Mouse (Mus musculus) heart, postnatal 0 days (tissue): ENCODE measurements around the gene Dnase1l1. TPM values are rescaled to one million over a fixed set of nuclear protein-coding genes. Genes with fewer than 3 reads are reported as not detected.

Experiments
- ATAC-seq: fragments of 200-750 bp; cut with Nextera tagmentation; 2 replicates; pipeline ENCODE4 v1.8.0; 2017; ENCODE audit warnings: low read depth, moderate number of reproducible peaks, moderate library complexity; ENCODE audit not compliant: insufficient read depth
- DNase-seq: peaks from one replicate; pipeline ENCODE4 v3.0.0-alpha.2; 2016; ENCODE audit warnings: low spot score
- H3K27ac ChIP-seq: fragments of 300-500 bp; sonication (generic); 2 replicates; pipeline ENCODE4 v1.5.1; 2014; ENCODE audit warnings: low read depth, mild to moderate bottlenecking
- H3K27me3 ChIP-seq: fragments of 300-500 bp; sonication (generic); 2 replicates; pipeline ENCODE4 v1.6.1; 2014; ENCODE audit warnings: low read length, mixed read lengths; ENCODE audit not compliant: control insufficient read depth, insufficient read depth
- H3K36me3 ChIP-seq: fragments of 300-500 bp; sonication (generic); replicated peaks from 2 replicates; pipeline ENCODE4 v1.6.1; 2014; ENCODE audit warnings: low read length, mixed read lengths; ENCODE audit not compliant: control insufficient read depth, insufficient read depth
- H3K4me1 ChIP-seq: fragments of 300-500 bp; sonication (generic); 2 replicates; pipeline ENCODE4 v1.6.1; 2014; ENCODE audit warnings: antibody characterized with exemption; ENCODE audit not compliant: control insufficient read depth, insufficient read depth
- H3K4me2 ChIP-seq: fragments of 300-500 bp; sonication (generic); 2 replicates; pipeline ENCODE4 v1.6.1; 2014; ENCODE audit warnings: low read depth, mild to moderate bottlenecking, low read length, moderate library complexity
- H3K4me3 ChIP-seq: fragments of 300-500 bp; sonication (generic); 2 replicates; pipeline ENCODE4 v1.5.1; 2014; ENCODE audit warnings: low read depth, low read length
- H3K9ac ChIP-seq: fragments of 300-500 bp; sonication (generic); replicated peaks from 2 replicates; pipeline ENCODE4 v1.6.1; 2014; ENCODE audit warnings: low read depth, low read length, mixed read lengths
- H3K9me3 ChIP-seq: fragments of 300-500 bp; sonication (generic); replicated peaks from 2 replicates; pipeline ENCODE4 v1.6.1; 2016; ENCODE audit warnings: low read length; ENCODE audit not compliant: control insufficient read depth
- CTCF ChIP-seq: IDR thresholded peaks from 2 replicates; pipeline ENCODE4 v1.5.1; 2016; ENCODE audit warnings: antibody characterized with exemption, control low read depth, low read depth
- EP300 ChIP-seq: IDR thresholded peaks from 2 replicates; pipeline ENCODE4 v1.6.1; 2016; ENCODE audit warnings: antibody characterized with exemption, low read depth
- WGBS: fragments of 180-500 bp; shearing (Covaris S2); extraction: QIAGEN DNeasy Blood & Tissue Kit; methylation state at CpG from one replicate; pipeline ENCODE4 v1.1.7; 2014; 5-methylcytosine and 5-hydroxymethylcytosine counted together
- microRNA-seq: library from miRNA; unstranded; fragments of <30 nt; microRNA quantifications from one replicate; pipeline ENCODE4, GENCODE M21; 2016
- polyA plus RNA-seq: library from polyadenylated mRNA; unstranded; fragments of >200 nt; fragmentation: Nextera tagmentation; extraction: Ambion mirVana; gene quantifications from 2 replicates; pipeline ENCODE4 v1.2.1, GENCODE M21; 2015
- total RNA-seq: library from RNA; depleted of rRNA; stranded (reverse); fragments of >200 nt; gene quantifications from 2 replicates; pipeline ENCODE4 v1.2.3, GENCODE M21; 2014; ENCODE audit warnings: low replicate concordance; rRNA removed

Gene Dnase1l1
- total and polyA plus RNA-seq, 2 experiments from 2014 or later: 14.5 to 26.5 TPM

- ATAC-seq (no peak), DNase-seq (no peak)
- Histone ChIP-seq H3K4me3 (peak overlapping the region; percentile 57), H3K4me1 (0 out of 2 replicates have a peak, but pooled peaks cover 7% of the 10 kb centered on the region), H3K27ac (peak overlapping the region; percentile 96), H3K4me2 (peak overlapping the region; percentile 67), H3K9ac (no peak overlapping the region), H3K27me3 (no peaks in the 10 kb centered on the region), H3K9me3 (no peaks in the 10 kb centered on the region), H3K36me3 (peaks cover 46% of the 10 kb centered on the region)
- WGBS: 57% methylated on average over 2 of the region's 2 CpGs
- TF ChIP-seq EP300 (no peak), CTCF (no peak)
Measured at GRCm38 (mm10) chrX:74243396-74243795, 38.7 kb downstream of the Dnase1l1 start.

- Histone ChIP-seq H3K4me3 (no peak overlapping the region), H3K36me3 (peaks cover 71% of the 10 kb centered on the region), H3K9me3 (no peaks in the 10 kb centered on the region), H3K4me1 (0 out of 2 replicates have a peak, but pooled peaks cover 7% of the 10 kb centered on the region), H3K27ac (no peak overlapping the region), H3K9ac (no peak overlapping the region), H3K27me3 (no peaks in the 10 kb centered on the region), H3K4me2 (no peak overlapping the region)
- ATAC-seq: no peak
- 81% methylated on average over 4 of the region's 4 CpGs for WGBS
- TF ChIP-seq EP300 (no peak), CTCF (no peak)
- DNase-seq: no peak
Measured at GRCm38 (mm10) chrX:74240332-74240731, 41.8 kb downstream of the Dnase1l1 start.

- H3K27me3 ChIP-seq: no peaks in the 10 kb centered on the region
- DNase-seq (no peak), ATAC-seq (no peak)
- no peaks in the 10 kb centered on the region for H3K4me1 ChIP-seq
- no peak overlapping the region for H3K4me3 ChIP-seq
- H3K9ac ChIP-seq: no peak overlapping the region
- WGBS: 83% methylated on average over 5 of the region's 5 CpGs
- peaks cover 94% of the 10 kb centered on the region for H3K36me3 ChIP-seq
- no peak overlapping the region for H3K4me2 ChIP-seq
- TF ChIP-seq CTCF: no peak
- no peak for TF ChIP-seq EP300
- H3K27ac ChIP-seq: no peak overlapping the region
- no peaks in the 10 kb centered on the region for H3K9me3 ChIP-seq
Measured at GRCm38 (mm10) chrX:74233196-74233595, 48.9 kb downstream of the Dnase1l1 start.

GRCm38 (mm10) chrX:74230038-74230437 is 52.1 kb downstream of the Dnase1l1 start:
- H3K9me3 ChIP-seq: no peaks in the 10 kb centered on the region
- ATAC-seq (no peak), DNase-seq (no peak)
- H3K4me3 ChIP-seq: no peak overlapping the region
- H3K4me1 ChIP-seq: no peaks in the 10 kb centered on the region
- H3K27me3 ChIP-seq: no peaks in the 10 kb centered on the region
- H3K27ac ChIP-seq: no peak overlapping the region
- TF ChIP-seq EP300: no peak
- TF ChIP-seq CTCF: no peak
- H3K9ac ChIP-seq: no peak overlapping the region
- H3K4me2 ChIP-seq: no peak overlapping the region
- H3K36me3 ChIP-seq: peaks cover 99% of the 10 kb centered on the region
- 50% methylated on average over 1 of the region's 1 CpGs for WGBS

Small RNAs within 50 kb of the gene (microRNA-seq; reads per million reads assigned to microRNA genes)
- gene Mir7091 (not detected), gene Mir7092 (0.71 reads per million)

Other genes starting within 250 kb of the Dnase1l1 start
- not detected in 2 replicates for gene Opn1mw, start 154.9 kb downstream of the Dnase1l1 start, total RNA-seq
- gene Opn1mw, start 154.9 kb downstream of the Dnase1l1 start, polyA plus RNA-seq: not detected in 2 replicates
- gene Mecp2, start 147.0 kb downstream of the Dnase1l1 start, total RNA-seq: 15.6 and 43.8 TPM in 2 replicates
- gene Mecp2, start 147.0 kb downstream of the Dnase1l1 start, polyA plus RNA-seq: 10.8 and 12.1 TPM in 2 replicates
- gene Tex28, start 114.5 kb downstream of the Dnase1l1 start, total RNA-seq: not detected in 2 replicates
- not detected in 2 replicates for gene Tex28, start 114.5 kb downstream of the Dnase1l1 start, polyA plus RNA-seq
- gene Tktl1, start 105.1 kb downstream of the Dnase1l1 start, total RNA-seq: not detected in 2 replicates
- not detected in 2 replicates for gene Tktl1, start 105.1 kb downstream of the Dnase1l1 start, polyA plus RNA-seq
- 374 and 672 TPM in 2 replicates for gene Flna, start 32.5 kb downstream of the Dnase1l1 start, total RNA-seq
- 58.0 and 67.4 TPM in 2 replicates for gene Flna, start 32.5 kb downstream of the Dnase1l1 start, polyA plus RNA-seq
- 34.4 and 73.4 TPM in 2 replicates for gene Emd, start 27.6 kb downstream of the Dnase1l1 start, total RNA-seq
- gene Emd, start 27.6 kb downstream of the Dnase1l1 start, polyA plus RNA-seq: 13.1 and 13.2 TPM in 2 replicates
- gene Rpl10, start 11.5 kb downstream of the Dnase1l1 start, total RNA-seq: 2,015 and 2,184 TPM in 2 replicates
- 410 and 447 TPM in 2 replicates for gene Rpl10, start 11.5 kb downstream of the Dnase1l1 start, polyA plus RNA-seq
- gene Taz, start 425 bp downstream of the Dnase1l1 start, total RNA-seq: 69.3 and 71.1 TPM in 2 replicates
- gene Taz, start 425 bp downstream of the Dnase1l1 start, polyA plus RNA-seq: 60.9 and 69.7 TPM in 2 replicates
- gene Atp6ap1, start 14.8 kb upstream of the Dnase1l1 start, total RNA-seq: 114 and 125 TPM in 2 replicates
- gene Atp6ap1, start 14.8 kb upstream of the Dnase1l1 start, polyA plus RNA-seq: 92.3 and 92.8 TPM in 2 replicates
- 62.1 and 81.6 TPM in 2 replicates for gene Gdi1, start 22.7 kb upstream of the Dnase1l1 start, total RNA-seq
- 72.1 and 75.5 TPM in 2 replicates for gene Gdi1, start 22.7 kb upstream of the Dnase1l1 start, polyA plus RNA-seq
- gene Fam50a, start 30.7 kb upstream of the Dnase1l1 start, total RNA-seq: 2.4 and 9.8 TPM in 2 replicates
- gene Fam50a, start 30.7 kb upstream of the Dnase1l1 start, polyA plus RNA-seq: 40.3 and 41.3 TPM in 2 replicates
- 12.9 and 15.9 TPM in 2 replicates for gene Plxna3, start 46.7 kb upstream of the Dnase1l1 start, total RNA-seq
- gene Plxna3, start 46.7 kb upstream of the Dnase1l1 start, polyA plus RNA-seq: 0.59 TPM in 2 replicates
- 61.1 and 76.7 TPM in 2 replicates for gene Lage3, start 71.3 kb upstream of the Dnase1l1 start, total RNA-seq
- 83.9 and 94.9 TPM in 2 replicates for gene Lage3, start 71.3 kb upstream of the Dnase1l1 start, polyA plus RNA-seq
- gene Ubl4a, start 90.9 kb upstream of the Dnase1l1 start, total RNA-seq: 44.2 and 58.2 TPM in 2 replicates
- gene Ubl4a, start 90.9 kb upstream of the Dnase1l1 start, polyA plus RNA-seq: 49.8 and 50.8 TPM in 2 replicates
- 9.1 and 17.2 TPM in 2 replicates for gene Slc10a3, start 91.0 kb upstream of the Dnase1l1 start, total RNA-seq
- gene Slc10a3, start 91.0 kb upstream of the Dnase1l1 start, polyA plus RNA-seq: 9.4 and 10.3 TPM in 2 replicates
- gene Fam3a, start 110.9 kb upstream of the Dnase1l1 start, total RNA-seq: 32.7 and 41.1 TPM in 2 replicates
- 26.8 and 26.9 TPM in 2 replicates for gene Fam3a, start 110.9 kb upstream of the Dnase1l1 start, polyA plus RNA-seq
- 27.0 and 34.7 TPM in 2 replicates for gene Ikbkg, start 111.0 kb upstream of the Dnase1l1 start, total RNA-seq
- 17.4 and 18.1 TPM in 2 replicates for gene Ikbkg, start 111.0 kb upstream of the Dnase1l1 start, polyA plus RNA-seq
- gene G6pdx, start 146.9 kb upstream of the Dnase1l1 start, total RNA-seq: 11.0 and 13.8 TPM in 2 replicates
- gene G6pdx, start 146.9 kb upstream of the Dnase1l1 start, polyA plus RNA-seq: 8.0 and 8.5 TPM in 2 replicates
- not detected in 2 replicates for gene Gm6880, start 199.1 kb upstream of the Dnase1l1 start, total RNA-seq
- gene Gm6880, start 199.1 kb upstream of the Dnase1l1 start, polyA plus RNA-seq: not detected in 2 replicates